Mouse (Mus musculus): ENCODE measurements around the gene Utp20.
"Not testable (repeated sequence)": the region's sequence is repeated elsewhere in the genome, so short reads cannot be mapped to it uniquely, and the experiment has no call there.

The Utp20 gene

GRCm38 (mm10) chr10:88783135-88783534 is 43.5 kb downstream of the Utp20 start:
- not testable (repeated sequence) for DNase-seq

- DNase-seq = no peak
Measured at GRCm38 (mm10) chr10:88780716-88781115, 45.9 kb downstream of the Utp20 start.

GRCm38 (mm10) chr10:88776206-88776605 is 50.4 kb downstream of the Utp20 start:
- DNase-seq = no peak

- DNase-seq = not testable (repeated sequence)
Measured at GRCm38 (mm10) chr10:88772965-88773364, 53.6 kb downstream of the Utp20 start.

- DNase-seq = no peak
Measured at GRCm38 (mm10) chr10:88769676-88770075, 56.9 kb downstream of the Utp20 start.

- DNase-seq = no peak
Measured at GRCm38 (mm10) chr10:88768961-88769360, 57.6 kb downstream of the Utp20 start.

GRCm38 (mm10) chr10:88765431-88766142 is 61.0 kb downstream of the Utp20 start:
- DNase-seq = peak; percentile 11

- DNase-seq = peak; percentile 56
Measured at GRCm38 (mm10) chr10:88761524-88762212, 64.9 kb downstream of the Utp20 start.

GRCm38 (mm10) chr10:88741426-88741825 is 85.2 kb downstream of the Utp20 start:
- DNase-seq = no peak

GRCm38 (mm10) chr10:88740781-88741180 is 85.8 kb downstream of the Utp20 start:
- no peak for DNase-seq

- DNase-seq = no peak
Measured at GRCm38 (mm10) chr10:88739818-88740217, 86.8 kb downstream of the Utp20 start.

- not testable (repeated sequence) for DNase-seq
Measured at GRCm38 (mm10) chr10:88739074-88739473, 87.5 kb downstream of the Utp20 start.

GRCm38 (mm10) chr10:88732309-88732622 is 94.3 kb downstream of the Utp20 start:
- no peak for DNase-seq

GRCm38 (mm10) chr10:88731496-88732308 is 94.9 kb downstream of the Utp20 start:
- no peak for DNase-seq

- peak; percentile 97 for DNase-seq
Measured at GRCm38 (mm10) chr10:88730571-88731495, 95.8 kb downstream of the Utp20 start, which contains the start of gene Arl1. TSS of gene Arl1 (plus strand) at chr10:88730858.

- DNase-seq = no peak
Measured at GRCm38 (mm10) chr10:88728166-88728565, 98.4 kb downstream of the Utp20 start.

- peak; percentile 69 for DNase-seq
Measured at GRCm38 (mm10) chr10:88727128-88727527, 99.5 kb downstream of the Utp20 start.

- DNase-seq = peak; percentile 55
Measured at GRCm38 (mm10) chr10:88725343-88725742, 101.3 kb downstream of the Utp20 start.

- DNase-seq = no peak
Measured at GRCm38 (mm10) chr10:88719618-88720017, 107.0 kb downstream of the Utp20 start.

- no peak for DNase-seq
Measured at GRCm38 (mm10) chr10:88717756-88718025, 108.9 kb downstream of the Utp20 start.

- DNase-seq = no peak
Measured at GRCm38 (mm10) chr10:88716986-88717755, 109.4 kb downstream of the Utp20 start.

- no peak for DNase-seq
Measured at GRCm38 (mm10) chr10:88715621-88716020, 111.0 kb downstream of the Utp20 start.
